Mouse (Mus musculus): ENCODE data around the gene Rps6ka2. TPM values are rescaled to one million over a fixed set of nuclear protein-coding genes. Genes with fewer than 3 reads are reported as not detected.
"Not testable (repeated sequence)": the region's sequence is repeated elsewhere in the genome, so short reads cannot be mapped to it uniquely, and the experiment has no call there.

Gene Rps6ka2
- polyA plus RNA-seq, 1 experiment from 2014 or later = 45.3 TPM

DNA sequence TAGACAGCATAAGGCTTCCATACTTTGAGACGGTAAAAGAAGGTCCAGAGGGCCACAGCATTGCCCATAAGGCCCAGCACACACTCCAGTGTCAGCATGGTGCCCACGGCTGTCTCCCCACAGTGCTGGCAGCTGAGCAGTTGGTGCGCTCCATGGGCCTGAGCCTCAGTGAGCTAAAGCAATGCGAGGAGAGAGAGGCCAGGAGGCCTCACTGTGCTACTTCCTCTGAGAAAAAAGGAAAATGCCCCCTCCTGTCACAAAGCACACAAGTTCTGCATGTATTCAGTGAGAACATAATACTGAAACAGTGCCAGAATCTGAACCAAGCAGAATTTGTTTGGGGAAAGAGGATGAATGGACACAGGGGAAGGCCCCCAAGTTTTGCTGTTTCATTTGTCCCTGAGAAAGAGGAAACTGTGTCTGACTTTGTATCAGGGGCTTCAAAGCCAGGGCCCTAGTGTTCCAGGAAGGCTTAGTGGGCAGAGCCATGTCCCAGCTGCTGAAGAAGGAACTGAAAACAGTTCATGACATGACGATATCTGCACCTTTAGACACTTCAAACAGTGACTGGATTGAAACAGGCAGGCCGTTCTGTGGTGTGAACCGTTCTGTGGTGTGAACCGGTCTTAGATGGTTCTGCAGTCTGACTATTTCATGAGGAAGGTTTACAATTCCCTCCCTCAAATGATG lies 145.9 kb downstream of the Rps6ka2 start:
- ATAC-seq (replicated peaks; ENCODE audit: insufficient number of reproducible peaks, low FRiP score, low TSS enrichment); H3K27me3 ChIP-seq (ENCODE audit: control insufficient read depth, insufficient read depth, low read length); H3K9ac ChIP-seq (ENCODE audit: low read depth, low read length); H3K4me1 ChIP-seq (ENCODE audit: control insufficient read depth, insufficient read depth, low read length); H3K27ac ChIP-seq (ENCODE audit: low read depth, low read length); H3K9me3 ChIP-seq (replicated peaks; ENCODE audit: control insufficient read depth, low read length); H3K4me2 ChIP-seq; H3K4me3 ChIP-seq (ENCODE audit: low read depth, low read length); H3K36me3 ChIP-seq (ENCODE audit: control insufficient read depth, insufficient read depth, low read length): not testable (repeated sequence)
- whole genome bisulfite sequencing (ENCODE audit: insufficient replicate concordance) = 73% methylated on average over 6 of the region's 8 CpGs

DNA sequence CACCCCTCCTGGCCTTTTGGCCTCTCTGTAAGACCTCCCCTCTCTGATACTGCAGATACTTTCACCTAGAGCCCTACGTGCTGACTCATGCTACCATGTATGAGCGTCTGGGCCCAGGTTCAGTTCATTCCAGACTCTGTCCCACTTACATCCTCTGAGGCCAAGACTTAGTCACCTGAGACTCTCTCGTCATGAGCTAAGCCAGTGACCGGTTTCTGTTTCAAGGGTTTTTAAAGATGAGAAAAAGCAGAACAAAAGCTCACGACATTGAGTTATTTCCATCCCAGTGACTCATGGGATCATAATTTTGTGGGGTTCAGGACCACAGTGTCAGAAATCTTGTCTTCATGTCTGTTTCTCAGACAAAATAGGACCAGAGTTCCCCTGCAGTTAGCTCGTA lies 149.9 kb downstream of the Rps6ka2 start:
- not testable (repeated sequence) for ATAC-seq (replicated peaks; ENCODE audit: insufficient number of reproducible peaks, low FRiP score, low TSS enrichment); H3K27me3 ChIP-seq (ENCODE audit: control insufficient read depth, insufficient read depth, low read length); H3K36me3 ChIP-seq (ENCODE audit: control insufficient read depth, insufficient read depth, low read length); H3K4me1 ChIP-seq (ENCODE audit: control insufficient read depth, insufficient read depth, low read length); H3K9ac ChIP-seq (ENCODE audit: low read depth, low read length); H3K9me3 ChIP-seq (replicated peaks; ENCODE audit: control insufficient read depth, low read length); H3K4me3 ChIP-seq (ENCODE audit: low read depth, low read length); H3K4me2 ChIP-seq; H3K27ac ChIP-seq (ENCODE audit: low read depth, low read length)
- 73% methylated on average over 6 of the region's 6 CpGs for WGBS (ENCODE audit: insufficient replicate concordance)

DNA sequence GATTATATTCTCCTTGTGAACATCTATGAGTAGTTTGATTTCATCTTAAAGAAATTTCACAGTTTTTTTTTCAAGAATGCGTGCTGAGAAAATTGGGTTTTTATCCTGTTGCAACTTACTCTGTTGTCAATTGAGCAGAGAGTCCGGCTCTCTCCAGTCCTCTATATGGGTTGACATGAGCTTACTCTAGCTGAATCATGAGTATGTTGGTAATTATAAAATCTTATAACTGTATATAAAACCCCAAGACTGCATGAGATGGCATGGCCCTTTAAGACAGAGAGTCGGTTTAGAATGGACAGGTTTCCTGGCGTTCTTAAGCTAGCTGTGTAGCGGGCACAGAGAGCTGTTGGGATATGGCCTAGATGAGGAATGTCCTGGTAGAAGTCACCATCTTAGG lies 154.4 kb downstream of the Rps6ka2 start, which contains the start of gene Tcp10a:
Gene Tcp10a, plus strand, starts transcription at position 301 of the 400 bp plus-strand sequence.
- not testable (repeated sequence) for H3K4me3 ChIP-seq (ENCODE audit: low read depth, low read length); H3K4me1 ChIP-seq (ENCODE audit: control insufficient read depth, insufficient read depth, low read length); H3K27ac ChIP-seq (ENCODE audit: low read depth, low read length); H3K9ac ChIP-seq (ENCODE audit: low read depth, low read length); H3K27me3 ChIP-seq (ENCODE audit: control insufficient read depth, insufficient read depth, low read length); H3K36me3 ChIP-seq (ENCODE audit: control insufficient read depth, insufficient read depth, low read length); H3K9me3 ChIP-seq (replicated peaks; ENCODE audit: control insufficient read depth, low read length); H3K4me2 ChIP-seq; ATAC-seq (replicated peaks; ENCODE audit: insufficient number of reproducible peaks, low FRiP score, low TSS enrichment)
- WGBS (ENCODE audit: insufficient replicate concordance) = 86% methylated on average over 3 of the region's 5 CpGs

DNA sequence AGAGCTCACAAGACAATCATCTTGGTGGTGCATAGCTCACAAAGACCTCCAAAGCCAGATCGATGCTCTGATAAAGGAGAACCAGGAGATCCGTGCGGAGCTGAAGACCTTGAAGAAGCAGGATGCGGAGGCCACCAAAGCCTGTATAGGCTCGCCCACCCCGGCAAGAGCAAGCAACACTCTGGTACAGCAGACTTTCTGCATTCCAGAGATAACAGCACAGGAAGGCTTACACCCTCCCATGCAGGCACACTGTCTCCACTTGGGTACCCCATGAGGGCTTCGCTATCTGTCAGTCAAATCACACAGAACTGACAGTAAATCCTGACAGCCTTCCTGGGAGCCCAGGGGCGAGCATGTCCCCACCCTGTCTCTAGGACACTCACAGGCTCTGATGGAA lies 156.5 kb downstream of the Rps6ka2 start:
- WGBS (ENCODE audit: insufficient replicate concordance) = 36% methylated on average over 2 of the region's 8 CpGs
- not testable (repeated sequence) for H3K4me3 ChIP-seq (ENCODE audit: low read depth, low read length); H3K27ac ChIP-seq (ENCODE audit: low read depth, low read length); H3K9ac ChIP-seq (ENCODE audit: low read depth, low read length); H3K36me3 ChIP-seq (ENCODE audit: control insufficient read depth, insufficient read depth, low read length); H3K27me3 ChIP-seq (ENCODE audit: control insufficient read depth, insufficient read depth, low read length); H3K4me2 ChIP-seq; H3K9me3 ChIP-seq (replicated peaks; ENCODE audit: control insufficient read depth, low read length); H3K4me1 ChIP-seq (ENCODE audit: control insufficient read depth, insufficient read depth, low read length)
- ATAC-seq (replicated peaks; ENCODE audit: insufficient number of reproducible peaks, low FRiP score, low TSS enrichment) = peak; percentile 44; the same call in 1 of the 2 replicates

DNA sequence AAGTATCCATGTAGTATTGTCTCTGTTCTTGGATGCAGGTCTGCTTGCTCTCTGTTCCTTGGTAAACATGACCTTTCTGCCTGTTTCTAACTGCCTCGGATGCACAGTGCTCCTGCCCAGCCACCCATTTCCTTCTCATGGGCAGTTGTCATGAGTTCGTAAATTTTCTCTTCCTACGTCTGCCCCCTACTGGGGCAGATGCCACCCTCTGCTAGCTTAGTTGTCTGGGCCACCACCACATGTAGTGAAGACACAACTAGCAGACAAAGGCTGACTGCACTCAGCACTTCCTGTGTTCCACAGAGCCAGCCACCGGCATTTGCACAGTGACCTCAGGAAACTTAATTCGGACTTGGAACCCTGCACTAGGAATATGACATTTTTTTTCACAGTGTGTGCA lies 162.8 kb downstream of the Rps6ka2 start:
- not testable (repeated sequence) for H3K27me3 ChIP-seq (ENCODE audit: control insufficient read depth, insufficient read depth, low read length); H3K9ac ChIP-seq (ENCODE audit: low read depth, low read length); ATAC-seq (replicated peaks; ENCODE audit: insufficient number of reproducible peaks, low FRiP score, low TSS enrichment); H3K36me3 ChIP-seq (ENCODE audit: control insufficient read depth, insufficient read depth, low read length); H3K4me3 ChIP-seq (ENCODE audit: low read depth, low read length); H3K27ac ChIP-seq (ENCODE audit: low read depth, low read length); H3K4me2 ChIP-seq; H3K4me1 ChIP-seq (ENCODE audit: control insufficient read depth, insufficient read depth, low read length); H3K9me3 ChIP-seq (replicated peaks; ENCODE audit: control insufficient read depth, low read length)
- WGBS (ENCODE audit: insufficient replicate concordance) = 69% methylated on average over 3 of the region's 5 CpGs

DNA sequence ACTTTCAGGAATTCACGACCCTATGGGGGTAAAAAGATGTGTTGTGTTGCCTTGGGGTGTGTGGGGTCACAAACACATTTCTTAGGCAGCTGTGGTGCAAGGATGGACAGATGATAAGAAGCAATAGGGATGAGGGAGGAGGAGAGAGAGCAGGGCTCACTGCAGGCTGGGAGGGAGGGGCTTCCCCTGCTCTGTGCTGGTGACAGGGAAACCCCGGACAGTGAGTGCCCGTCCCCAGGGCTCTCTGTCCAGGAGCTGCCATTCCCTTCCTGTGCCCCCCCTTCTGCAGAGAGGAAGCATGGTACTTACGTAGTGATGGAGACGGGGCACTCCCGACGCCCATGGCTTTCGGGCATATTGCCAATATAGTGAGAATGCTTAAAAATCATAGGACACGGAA lies 167.5 kb downstream of the Rps6ka2 start:
- not testable (repeated sequence) for H3K27ac ChIP-seq (ENCODE audit: low read depth, low read length); H3K9me3 ChIP-seq (replicated peaks; ENCODE audit: control insufficient read depth, low read length); ATAC-seq (replicated peaks; ENCODE audit: insufficient number of reproducible peaks, low FRiP score, low TSS enrichment); H3K4me1 ChIP-seq (ENCODE audit: control insufficient read depth, insufficient read depth, low read length); H3K36me3 ChIP-seq (ENCODE audit: control insufficient read depth, insufficient read depth, low read length); H3K4me3 ChIP-seq (ENCODE audit: low read depth, low read length); H3K9ac ChIP-seq (ENCODE audit: low read depth, low read length); H3K4me2 ChIP-seq; H3K27me3 ChIP-seq (ENCODE audit: control insufficient read depth, insufficient read depth, low read length)
- WGBS (ENCODE audit: insufficient replicate concordance) = 73% methylated on average over 7 of the region's 9 CpGs

DNA sequence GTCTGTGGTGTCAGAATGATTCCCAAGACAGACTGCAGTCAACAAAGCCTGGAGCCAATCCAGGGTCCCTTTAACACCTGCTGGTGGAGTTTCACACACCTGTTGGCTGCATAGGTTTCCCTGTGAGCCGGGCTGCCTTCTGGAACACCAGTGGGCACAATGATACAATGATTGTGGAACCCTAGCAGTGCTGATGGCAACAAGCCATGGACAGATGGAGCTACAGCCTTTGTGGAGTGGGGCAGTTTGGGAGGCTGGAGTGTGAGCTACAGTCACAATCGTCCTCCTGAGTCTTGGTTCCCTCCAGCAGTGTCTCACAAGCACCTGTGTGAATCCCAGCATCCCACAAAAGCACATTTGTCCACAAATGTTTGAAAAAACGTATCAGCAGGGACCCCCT lies 178.8 kb downstream of the Rps6ka2 start:
- H3K4me3 ChIP-seq (ENCODE audit: low read depth, low read length); H3K9me3 ChIP-seq (replicated peaks; ENCODE audit: control insufficient read depth, low read length); H3K27me3 ChIP-seq (ENCODE audit: control insufficient read depth, insufficient read depth, low read length); H3K4me1 ChIP-seq (ENCODE audit: control insufficient read depth, insufficient read depth, low read length); H3K36me3 ChIP-seq (ENCODE audit: control insufficient read depth, insufficient read depth, low read length); ATAC-seq (replicated peaks; ENCODE audit: insufficient number of reproducible peaks, low FRiP score, low TSS enrichment); H3K27ac ChIP-seq (ENCODE audit: low read depth, low read length); H3K4me2 ChIP-seq; H3K9ac ChIP-seq (ENCODE audit: low read depth, low read length): not testable (repeated sequence)
- 71% methylated on average over 1 of the region's 3 CpGs for WGBS (ENCODE audit: insufficient replicate concordance)

DNA sequence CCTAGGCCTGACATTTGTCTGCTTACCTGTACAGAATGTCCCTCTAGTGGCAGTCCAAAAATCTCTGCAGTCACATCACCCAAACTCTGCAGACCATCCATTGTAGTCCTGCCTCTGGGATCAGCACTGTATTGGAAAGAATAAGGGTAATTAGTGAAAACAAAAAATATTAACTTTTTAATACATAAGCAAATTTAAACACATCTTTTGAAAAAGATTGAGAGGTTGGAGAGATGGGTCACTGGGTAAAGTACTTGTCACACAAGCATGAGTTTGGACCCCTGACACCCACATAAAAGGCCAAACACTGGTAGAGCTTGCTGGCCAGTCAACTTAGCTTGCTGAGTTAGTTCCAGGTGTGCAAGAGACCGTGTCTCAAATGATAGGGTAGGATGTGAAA lies 182.7 kb downstream of the Rps6ka2 start, which contains the start of gene Ttll2:
Gene Ttll2, minus strand, starts transcription at position 101 of the 400 bp plus-strand sequence.
- not testable (repeated sequence) for H3K4me3 ChIP-seq (ENCODE audit: low read depth, low read length); ATAC-seq (replicated peaks; ENCODE audit: insufficient number of reproducible peaks, low FRiP score, low TSS enrichment); H3K4me2 ChIP-seq; H3K27me3 ChIP-seq (ENCODE audit: control insufficient read depth, insufficient read depth, low read length); H3K4me1 ChIP-seq (ENCODE audit: control insufficient read depth, insufficient read depth, low read length); H3K9ac ChIP-seq (ENCODE audit: low read depth, low read length); H3K36me3 ChIP-seq (ENCODE audit: control insufficient read depth, insufficient read depth, low read length); H3K27ac ChIP-seq (ENCODE audit: low read depth, low read length); H3K9me3 ChIP-seq (replicated peaks; ENCODE audit: control insufficient read depth, low read length)
- 80% methylated on average over 1 of the region's 1 CpGs for WGBS (ENCODE audit: insufficient replicate concordance)
